In the genomic region with DNA sequence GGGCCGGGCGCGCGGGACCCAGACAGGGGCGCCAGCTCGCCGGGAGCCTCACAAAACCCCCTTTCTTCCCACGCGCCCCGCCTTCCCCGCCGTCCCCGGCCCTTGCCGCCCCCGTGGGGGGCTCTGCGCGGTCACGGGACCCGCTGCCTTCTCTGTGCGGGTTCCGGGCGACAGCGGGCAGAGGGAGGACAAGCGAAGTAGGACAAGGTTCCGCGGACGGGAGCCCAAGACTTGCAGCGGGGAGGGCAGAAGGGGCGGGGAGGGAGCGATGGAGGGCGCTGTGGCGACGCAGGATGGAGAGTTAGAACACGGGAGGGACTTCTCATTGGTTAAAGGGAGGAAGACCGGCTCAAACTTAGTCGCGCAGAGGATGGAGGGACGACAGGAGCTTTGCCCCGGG, we compare ENCODE assay signal across 8 mouse cellular contexts. TPM values are rescaled to one million over a fixed set of nuclear protein-coding genes. Genes with fewer than 3 reads are reported as not detected.
DNase-seq lines count a peak whose midpoint lies in the region; ATAC-seq lines count a peak whose summit lies in the region.

A gene (minus strand): TSS at position 50 of the 400 bp plus-strand sequence.

- peak within 1 kb of the TSS; percentile 92 for H3K4me2 ChIP-seq in neural tube, embryonic 15.5 days

- H3K27ac ChIP-seq in forebrain, embryonic 10.5 days, result peak within 1 kb of the TSS; percentile 12; the same call in 1 of the 2 replicates
- peak within 1 kb of the TSS; percentile 76 for H3K27ac ChIP-seq in neural tube, embryonic 15.5 days (replicated peaks)

- no peaks in the 10 kb centered on the region for H3K36me3 ChIP-seq in forebrain, embryonic 10.5 days (replicated peaks)
- no peaks in the 10 kb centered on the region for H3K36me3 ChIP-seq in neural tube, embryonic 15.5 days

- intact Hi-C loops in left cerebral cortex, postnatal 25 days (cut with DNase I), result no loop called here

- peaks cover 97% of the 10 kb centered on the region for H3K27me3 ChIP-seq in forebrain, embryonic 10.5 days (ENCODE audit: poor library complexity, severe bottlenecking)
- peaks cover 87% of the 10 kb centered on the region for H3K27me3 ChIP-seq in neural tube, embryonic 15.5 days (replicated peaks)

- under 1% methylated on average over 39 of the region's 39 CpGs for WGBS in forebrain, embryonic 10.5 days
- 0% methylated on average over 37 of the region's 39 CpGs for WGBS in neural tube, embryonic 15.5 days

- H3K4me1 ChIP-seq in forebrain, embryonic 10.5 days, result peaks cover 61% of the 10 kb centered on the region
- peaks cover 56% of the 10 kb centered on the region for H3K4me1 ChIP-seq in neural tube, embryonic 15.5 days

- peak in 1 of 2 experiments; percentile 67 for DNase-seq in layer of hippocampus, adult 18-20 months (ENCODE audit: low spot score in 2 of 2)
- DNase-seq in layer of hippocampus, adult 9-10 months (ENCODE audit: low spot score), result no peak
- DNase-seq in adrenal gland, postnatal 14 days, result peak; percentile 82
- DNase-seq in forebrain, embryonic 10.5 days (ENCODE audit: extremely low spot score, low spot score), result no peak
- peak in 1 of 2 experiments; percentile 68 for DNase-seq in left cerebral cortex, postnatal 25 days (ENCODE audit: low spot score in 2 of 2)
- no peak for DNase-seq in thymus, postnatal 25 days
- no peak for DNase-seq in gastrocnemius, adult 8-10 months (ENCODE audit: low spot score in 2 of 2)

- peak; percentile 27; the same call in 1 of the 2 replicates for ATAC-seq in neural tube, embryonic 15.5 days (ENCODE audit: low FRiP score)

- H3K4me3 ChIP-seq in forebrain, embryonic 10.5 days, result peak within 1 kb of the TSS; percentile 54
- H3K4me3 ChIP-seq in neural tube, embryonic 15.5 days (replicated peaks), result peak within 1 kb of the TSS; percentile 43

- peak within 1 kb of the TSS; percentile 53 for H3K9ac ChIP-seq in neural tube, embryonic 15.5 days (replicated peaks)

- no peaks in the 10 kb centered on the region for H3K9me3 ChIP-seq in forebrain, embryonic 10.5 days
- no peaks in the 10 kb centered on the region for H3K9me3 ChIP-seq in neural tube, embryonic 15.5 days (replicated peaks)

RNA-seq across cellular contexts. Expression of the gene that starts here (rescaled TPM):
- 100 to 1,000 TPM; 281 to 298 TPM for total RNA-seq in layer of hippocampus, adult 18-20 months (2021)
- 28.5 and 31.5 TPM in 2 replicates for total RNA-seq in adrenal gland, postnatal 14 days (2021)
- 0.17 TPM in 2 replicates for polyA plus RNA-seq in forebrain, embryonic 10.5 days (2016; fragmentation: Nextera tagmentation; extraction: Ambion mirVana)
- 100 to 1,000 TPM; 257 to 284 TPM for total RNA-seq in left cerebral cortex, postnatal 25 days (2021)
- 127 and 139 TPM in 2 replicates for polyA plus RNA-seq in neural tube, embryonic 15.5 days (2015; fragmentation: Nextera tagmentation; extraction: Ambion mirVana)
- total RNA-seq in gastrocnemius, adult 8-10 months (2022), result under 1 TPM in 1 of 4 experiments, not detected in 3; 0.15 TPM

Comparison
In these comparisons a context has a peak if more than half of its experiments do, and no peak if none do; other contexts are left out.
1. RNA of the gene that starts here (total RNA-seq): 281 to 298 TPM in layer of hippocampus, adult 18-20 months, 257 to 284 TPM in left cerebral cortex, postnatal 25 days and 28.5 to 31.5 TPM in adrenal gland, postnatal 14 days; 0.15 TPM in gastrocnemius, adult 8-10 months; every median in the first group is over 10 times any median in the second.
2. RNA of the gene that starts here (polyA plus RNA-seq): 127 to 139 TPM in neural tube, embryonic 15.5 days; 0.17 TPM in forebrain, embryonic 10.5 days; every median in the first group is over 100 times any median in the second.